Mouse (Mus musculus) liver, adult 2 months (tissue): ENCODE results near the gene Vangl1.

ENCODE experiments used
- CTCF ChIP-seq: fragments of 200-500 bp; IDR thresholded peaks from 2 replicates; pipeline ENCODE4 v1.5.1; 2011; ENCODE audit warnings: low read depth, low read length, control low read depth
- POLR2A ChIP-seq: fragments of 200-500 bp; IDR thresholded peaks from 2 replicates; pipeline ENCODE4 v1.6.1; 2011; ENCODE audit warnings: low read length, control low read depth; ENCODE audit not compliant: insufficient read depth; ENCODE audit errors: extremely low read depth

- TF ChIP-seq CTCF: no peak
- TF ChIP-seq POLR2A: no peak
Measured at GRCm38 (mm10) chr3:102194291-102195051, 10.0 kb downstream of the Vangl1 start.
